Comparison of ENCODE assay signal across 9 mouse cellular contexts in the genomic region with DNA sequence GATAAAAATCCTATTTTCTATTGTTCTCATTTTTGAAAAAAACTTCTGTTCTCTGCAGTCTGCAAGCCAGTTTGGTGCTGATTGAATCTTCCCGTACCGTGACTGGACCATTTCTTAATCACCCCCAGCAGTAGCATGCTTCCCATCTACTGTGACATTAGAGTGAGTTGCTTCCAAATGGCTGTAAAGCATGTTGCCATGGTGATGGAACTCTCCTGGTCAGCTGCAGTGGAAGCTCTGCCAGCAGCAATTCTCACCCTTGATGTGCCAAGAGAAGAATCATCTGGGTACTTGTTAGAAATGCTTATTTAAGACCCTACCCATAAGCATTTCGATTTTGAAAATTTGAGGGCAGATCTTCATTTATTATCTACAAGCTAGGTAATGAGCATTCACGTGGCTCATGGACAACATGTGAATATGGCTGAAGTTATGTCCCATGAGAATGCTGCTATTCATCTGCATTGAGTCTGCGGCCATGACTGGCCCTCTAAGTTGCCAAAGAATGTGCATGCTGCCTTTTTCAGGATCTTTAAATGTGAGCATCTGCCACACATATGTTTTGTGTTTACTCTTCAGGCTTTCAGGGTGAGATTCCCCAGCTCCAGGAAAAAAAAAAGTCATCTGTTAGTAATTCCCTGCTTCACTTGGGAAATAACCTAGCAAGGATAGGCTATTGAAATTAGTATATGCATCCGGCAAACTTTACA.
A peak's percentile ranks its signal among the peaks of the same experiment; 100 is the strongest.
DNase-seq lines count a peak whose midpoint lies in the region; ATAC-seq and TF ChIP-seq lines count a peak whose summit lies in the region.
"Had no signal": no experiment of that assay in that cellular context is flagged by ENCODE, and none has a peak within 500 bp of the region (broad histone marks: within the 10 kb centered on the region; RNA-seq: fewer than 3 reads in every experiment).

No protein-coding gene starts in this region.

- intact Hi-C loops in left cerebral cortex, adult 2 months (cut with DNase I): no loop called here

- no peaks in the 10 kb centered on the region for H3K27me3 ChIP-seq in embryonic facial prominence, embryonic 14.5 days (replicated peaks; ENCODE audit: control insufficient read depth, insufficient read depth, low read length)
- H3K27me3 ChIP-seq in limb, embryonic 10.5 days (ENCODE audit: low read depth, poor library complexity, severe bottlenecking): no peaks in the 10 kb centered on the region
- H3K27me3 ChIP-seq: heart, embryonic 13.5 days had no signal

- WGBS in embryonic facial prominence, embryonic 14.5 days: 37% methylated on average over 6 of the region's 6 CpGs
- WGBS in limb, embryonic 10.5 days: 41% methylated on average over 6 of the region's 6 CpGs

- peak; percentile 7 for DNase-seq in left cerebral cortex, adult 11 months (ENCODE audit: low spot score)
- DNase-seq in left cerebral cortex, adult 2 months (ENCODE audit: extremely low spot score in 1 of 2, low spot score in 2 of 2): no peak
- peak; percentile 87 for DNase-seq in embryonic facial prominence, embryonic 14.5 days (ENCODE audit: low spot score)
- peak; percentile 27 for DNase-seq in limb, embryonic 10.5 days (ENCODE audit: low spot score)
- DNase-seq in right cerebral cortex, postnatal 25 days: peak; percentile 3
- no peak for DNase-seq in ovary, postnatal 36 days (ENCODE audit: low spot score)
- no peak for DNase-seq in thymus, postnatal 0 days (ENCODE audit: low spot score)
- DNase-seq in lung, postnatal 10 days: no peak

- H3K27ac ChIP-seq in left cerebral cortex, adult 2 months: no peak overlapping the region
- H3K27ac ChIP-seq in embryonic facial prominence, embryonic 14.5 days (replicated peaks; ENCODE audit: low read depth, low read length): peak overlapping the region; percentile 33; the same call in 1 of the 2 replicates
- H3K27ac ChIP-seq in limb, embryonic 10.5 days: no peak overlapping the region
- H3K27ac ChIP-seq: heart, embryonic 13.5 days had no signal

- TF ChIP-seq CTCF in left cerebral cortex, adult 2 months (IDR thresholded peaks at IDR 0.05): no peak

- no peak overlapping the region for H3K9ac ChIP-seq in embryonic facial prominence, embryonic 14.5 days (ENCODE audit: low read depth, low read length)
- H3K9ac ChIP-seq: heart, embryonic 13.5 days had no signal

- peak; percentile 65; the same call in 1 of the 2 replicates for ATAC-seq in embryonic facial prominence, embryonic 14.5 days (ENCODE audit: low read depth)

- no peaks in the 10 kb centered on the region for H3K9me3 ChIP-seq in embryonic facial prominence, embryonic 14.5 days (ENCODE audit: control insufficient read depth, low read length)
- H3K9me3 ChIP-seq in limb, embryonic 10.5 days (replicated peaks): no peaks in the 10 kb centered on the region
- H3K9me3 ChIP-seq: heart, embryonic 13.5 days had no signal

- no peak overlapping the region for H3K4me3 ChIP-seq in left cerebral cortex, adult 2 months
- H3K4me3 ChIP-seq in embryonic facial prominence, embryonic 14.5 days (ENCODE audit: low read depth, low read length): no peak overlapping the region
- H3K4me3 ChIP-seq in limb, embryonic 10.5 days: no peak overlapping the region
- H3K4me3 ChIP-seq: heart, embryonic 13.5 days had no signal

- no peaks in the 10 kb centered on the region for H3K4me1 ChIP-seq in embryonic facial prominence, embryonic 14.5 days (ENCODE audit: control insufficient read depth, insufficient read depth, low read length)
- no peaks in the 10 kb centered on the region for H3K4me1 ChIP-seq in limb, embryonic 10.5 days
- H3K4me1 ChIP-seq: heart, embryonic 13.5 days had no signal

- no peak overlapping the region for H3K4me2 ChIP-seq in embryonic facial prominence, embryonic 14.5 days (ENCODE audit: low read depth, low read length)
- H3K4me2 ChIP-seq: heart, embryonic 13.5 days had no signal

- H3K36me3 ChIP-seq in embryonic facial prominence, embryonic 14.5 days (ENCODE audit: control insufficient read depth, insufficient read depth, low read length): no peaks in the 10 kb centered on the region
- no peaks in the 10 kb centered on the region for H3K36me3 ChIP-seq in limb, embryonic 10.5 days
- H3K36me3 ChIP-seq: heart, embryonic 13.5 days had no signal

Comparison
In these comparisons a context has a peak if more than half of its experiments do, and no peak if none do; other contexts are left out.
1. DNase-seq: peak in left cerebral cortex, adult 11 months (single experiment), embryonic facial prominence, embryonic 14.5 days (single experiment), limb, embryonic 10.5 days (single experiment) and right cerebral cortex, postnatal 25 days (single experiment); none in left cerebral cortex, adult 2 months (0 of 2), ovary, postnatal 36 days (single experiment), thymus, postnatal 0 days (single experiment) and lung, postnatal 10 days (single experiment).